Mouse (Mus musculus) mouse trophoblast stem cell (cell line): ENCODE data around the gene Cyp2d26.

Experiments
- in situ Hi-C, 2 experiments: fragments of 300-500 bp; cut with MseI, MboI; formaldehyde crosslinking; loops; 2 replicates in 1 of 2; 3 replicates in 1 of 2; pipeline ENCODE4 v1.15.1; 2025

Gene Cyp2d26

GRCm38 (mm10) chr15:82764881-82765280, 29.2 kb downstream of the Cyp2d26 start:
- in situ Hi-C loops = no loop called here

GRCm38 (mm10) chr15:82763631-82764420, 30.3 kb downstream of the Cyp2d26 start, which contains the start of gene Cyp2d40:
Gene Cyp2d40, minus strand, starts transcription at chr15:82764183.
- in situ Hi-C loops = no loop called here

- in situ Hi-C loops = no loop called here
These were observed 46.0 kb downstream of the Cyp2d26 start for GRCm38 (mm10) chr15:82748141-82748540.

- in situ Hi-C loops = no loop called here
These were observed 46.6 kb downstream of the Cyp2d26 start for GRCm38 (mm10) chr15:82747516-82747915.
